28 mouse cellular contexts compared by ENCODE assay signal in genomic region chr10:11648151-11648550, GRCm38 (mm10).
"Had no signal": no experiment of that assay in that cellular context is flagged by ENCODE, and none has a peak within 500 bp of the region (broad histone marks: within the 10 kb centered on the region; RNA-seq: fewer than 3 reads in every experiment).

No protein-coding gene starts in this region.

- ATAC-seq: forebrain, embryonic 13.5 days; forebrain, embryonic 14.5 days; forebrain, embryonic 15.5 days; forebrain, embryonic 16.5 days; forebrain, postnatal 0 days had no signal

- H3K36me3 ChIP-seq: embryonic facial prominence, embryonic 10.5 days; embryonic facial prominence, embryonic 12.5 days; embryonic facial prominence, embryonic 13.5 days; embryonic facial prominence, embryonic 15.5 days; forebrain, embryonic 10.5 days; forebrain, embryonic 12.5 days; forebrain, embryonic 15.5 days had no signal

- H3K27ac ChIP-seq: embryonic facial prominence, embryonic 10.5 days; embryonic facial prominence, embryonic 12.5 days; embryonic facial prominence, embryonic 13.5 days; embryonic facial prominence, embryonic 15.5 days; forebrain, embryonic 10.5 days; forebrain, embryonic 12.5 days; forebrain, embryonic 13.5 days; forebrain, embryonic 15.5 days; gastrocnemius, adult 2 months; heart, adult 2 months had no signal

- DNase-seq: cerebellum, adult 2 months; cerebellum, adult 8-10 months; cerebellum, adult 9-10 months; cerebellum, adult 9-11 months; cerebellum, postnatal 10 days; cerebellum, postnatal 14 days; cerebellum, postnatal 25 days; cerebellum, postnatal 36 days; embryo, embryonic 11 days; forebrain, postnatal 0 days; gastrocnemius, adult 2 months; gastrocnemius, postnatal 10 days; gastrocnemius, postnatal 14 days; gastrocnemius, postnatal 25 days; gastrocnemius, postnatal 36 days; heart, adult 18-20 months; heart, adult 2 months had no signal

- H3K4me2 ChIP-seq: embryonic facial prominence, embryonic 12.5 days; embryonic facial prominence, embryonic 13.5 days; embryonic facial prominence, embryonic 15.5 days; forebrain, embryonic 12.5 days; forebrain, embryonic 13.5 days; forebrain, embryonic 15.5 days had no signal

- H3K9me3 ChIP-seq: embryonic facial prominence, embryonic 12.5 days; embryonic facial prominence, embryonic 13.5 days; embryonic facial prominence, embryonic 15.5 days; forebrain, embryonic 10.5 days; forebrain, embryonic 12.5 days; forebrain, embryonic 13.5 days; forebrain, embryonic 15.5 days had no signal

- H3K4me3 ChIP-seq: embryonic facial prominence, embryonic 10.5 days; embryonic facial prominence, embryonic 12.5 days; embryonic facial prominence, embryonic 13.5 days; embryonic facial prominence, embryonic 15.5 days; erythroblast, embryonic 14.5 days; forebrain, embryonic 10.5 days; forebrain, embryonic 12.5 days; forebrain, embryonic 13.5 days; forebrain, embryonic 15.5 days; gastrocnemius, adult 2 months; heart, adult 2 months had no signal

- H3K9ac ChIP-seq: embryonic facial prominence, embryonic 12.5 days; embryonic facial prominence, embryonic 13.5 days; embryonic facial prominence, embryonic 15.5 days; forebrain, embryonic 12.5 days; forebrain, embryonic 13.5 days; forebrain, embryonic 15.5 days; forebrain, postnatal 0 days had no signal

- H3K27me3 ChIP-seq: embryonic facial prominence, embryonic 12.5 days; embryonic facial prominence, embryonic 13.5 days; embryonic facial prominence, embryonic 15.5 days; forebrain, embryonic 12.5 days; forebrain, embryonic 13.5 days; forebrain, embryonic 15.5 days had no signal

- H3K4me1 ChIP-seq: embryonic facial prominence, embryonic 10.5 days; embryonic facial prominence, embryonic 12.5 days; embryonic facial prominence, embryonic 13.5 days; embryonic facial prominence, embryonic 15.5 days; forebrain, embryonic 10.5 days; forebrain, embryonic 12.5 days; forebrain, embryonic 13.5 days; forebrain, embryonic 15.5 days had no signal
